Mouse (Mus musculus) myocyte (in vitro differentiated cells): Measurements from ENCODE around the gene Arl4c. TPM values are rescaled to one million over a fixed set of nuclear protein-coding genes. Genes with fewer than 3 reads are reported as not detected.
A peak's percentile ranks its signal among the peaks of the same experiment; 100 is the strongest.

Experiments used
- H3K27me3 ChIP-seq: one replicate; pipeline ENCODE4 v1.6.1; 2011; ENCODE audit not compliant: control insufficient read depth, insufficient read depth, insufficient read length
- H3K36me3 ChIP-seq: one replicate; pipeline ENCODE4 v1.6.1; 2011; ENCODE audit not compliant: control insufficient read depth, insufficient read depth
- H3K4me2 ChIP-seq: one replicate; pipeline ENCODE4 v1.6.1; 2011; ENCODE audit warnings: low read depth, control low read depth
- H3K4me3 ChIP-seq: one replicate; pipeline ENCODE4 v1.5.1; 2011; ENCODE audit warnings: mild to moderate bottlenecking, control low read depth, moderate library complexity
- H3K79me2 ChIP-seq: one replicate; pipeline ENCODE4 v1.6.1; 2011; ENCODE audit not compliant: control insufficient read depth, insufficient read depth
- H3ac ChIP-seq: one replicate; pipeline ENCODE4 v1.6.1; 2011; ENCODE audit not compliant: control insufficient read depth, insufficient read length
- CEBPB ChIP-seq: IDR thresholded peaks from 2 replicates; pipeline ENCODE4 v1.6.1; 2011; ENCODE audit warnings: mild to moderate bottlenecking, moderate library complexity; ENCODE audit not compliant: poor library complexity, insufficient read depth, severe bottlenecking
- E2F4 ChIP-seq: IDR thresholded peaks from one replicate; pipeline ENCODE4 v1.6.1; 2011; ENCODE audit warnings: mild to moderate bottlenecking, control low read depth, moderate library complexity; ENCODE audit not compliant: insufficient read depth
- MAX ChIP-seq: IDR thresholded peaks from one replicate; pipeline ENCODE4 v1.6.1; 2011; ENCODE audit warnings: low read depth, mild to moderate bottlenecking, control low read depth
- MYOD1 ChIP-seq, 3 experiments: IDR thresholded peaks; one replicate each; pipeline ENCODE4 v1.6.1; 2011; ENCODE audit warnings: control low read depth in 2 of 3, low read depth in 2 of 3, mild to moderate bottlenecking in 2 of 3, moderate library complexity in 1 of 3; ENCODE audit not compliant: insufficient read length in 2 of 3, control insufficient read depth in 1 of 3
- MYOG ChIP-seq, 3 experiments: IDR thresholded peaks; one replicate each; pipeline ENCODE4 v1.6.1; 2011; ENCODE audit warnings: control low read depth in 2 of 3, low read depth in 2 of 3, mild to moderate bottlenecking in 2 of 3; ENCODE audit not compliant: insufficient read length in 2 of 3, control insufficient read depth in 1 of 3, insufficient read depth in 1 of 3
- POLR2A ChIP-seq: IDR thresholded peaks from one replicate; pipeline ENCODE4 v1.6.1; 2011; ENCODE audit warnings: low read depth, mild to moderate bottlenecking, control low read depth, moderate library complexity; ENCODE audit not compliant: insufficient read length
- POLR2AphosphoS2 ChIP-seq: IDR thresholded peaks from one replicate; pipeline ENCODE4 v1.6.1; 2011; ENCODE audit warnings: low read depth, control low read depth; ENCODE audit not compliant: insufficient read length
- REST ChIP-seq: IDR thresholded peaks from one replicate; pipeline ENCODE4 v1.6.1; 2011; ENCODE audit warnings: mild to moderate bottlenecking, control low read depth, moderate library complexity; ENCODE audit not compliant: insufficient read depth, insufficient read length
- SRF ChIP-seq: IDR thresholded peaks from one replicate; pipeline ENCODE4 v1.6.1; 2011; ENCODE audit warnings: low read depth; ENCODE audit not compliant: control insufficient read depth, insufficient read length
- TCF12 ChIP-seq: IDR thresholded peaks from one replicate; pipeline ENCODE4 v1.6.1; 2011; ENCODE audit warnings: mild to moderate bottlenecking, control low read depth; ENCODE audit not compliant: poor library complexity, insufficient read depth, severe bottlenecking
- TCF3 ChIP-seq: IDR thresholded peaks from one replicate; pipeline ENCODE4 v1.6.1; 2011; ENCODE audit warnings: low read depth, control low read depth; ENCODE audit not compliant: insufficient read length
- USF1 ChIP-seq: IDR thresholded peaks from one replicate; pipeline ENCODE4 v1.6.1; 2011; ENCODE audit warnings: low read depth, mild to moderate bottlenecking, control low read depth, moderate library complexity
- polyA plus RNA-seq: library from polyadenylated mRNA; unstranded; fragments of >200 nt; fragmentation: generic; extraction: Trizol; gene quantifications from one replicate; pipeline ENCODE4 v1.2.1, GENCODE M21; 2012; ENCODE audit warnings: missing spikeins

The Arl4c gene
- 25.2 TPM for polyA plus RNA-seq

GRCm38 (mm10) chr1:88701870-88702661 is at the start of gene Arl4c:
Gene Arl4c, minus strand, starts transcription at chr1:88702221.
- no peaks in the 10 kb centered on the region for H3K27me3 ChIP-seq
- TF ChIP-seq TCF3 (no peak), E2F4 (peak; percentile 68), USF1 (no peak), CEBPB (no peak), TCF12 (no peak), SRF (peak; percentile 58), MYOD1 (IDR thresholded peaks at IDR 0.05; ENCODE audit: control insufficient read depth in 1 of 3, insufficient read length in 2 of 3, low read depth in 2 of 3) (peak in 2 of 3 experiments; percentile 52 to 74), MAX (no peak), POLR2AphosphoS2 (peak; percentile 91), POLR2A (peak; percentile 88), REST (peak; percentile 52), MYOG (IDR thresholded peaks at IDR 0.05; ENCODE audit: control insufficient read depth in 1 of 3, insufficient read depth in 1 of 3, insufficient read length in 2 of 3, low read depth in 2 of 3) (peak in 2 of 3 experiments; percentile 22 to 78)
- peak within 1 kb of the TSS; percentile 100 for H3K4me3 ChIP-seq
- peaks cover 14% of the 10 kb centered on the region for H3K36me3 ChIP-seq
- peak within 1 kb of the TSS; percentile 87 for H3K4me2 ChIP-seq
- peaks cover 44% of the 10 kb centered on the region for H3K79me2 ChIP-seq
- peak within 1 kb of the TSS; percentile 84 for H3ac ChIP-seq

DNA sequence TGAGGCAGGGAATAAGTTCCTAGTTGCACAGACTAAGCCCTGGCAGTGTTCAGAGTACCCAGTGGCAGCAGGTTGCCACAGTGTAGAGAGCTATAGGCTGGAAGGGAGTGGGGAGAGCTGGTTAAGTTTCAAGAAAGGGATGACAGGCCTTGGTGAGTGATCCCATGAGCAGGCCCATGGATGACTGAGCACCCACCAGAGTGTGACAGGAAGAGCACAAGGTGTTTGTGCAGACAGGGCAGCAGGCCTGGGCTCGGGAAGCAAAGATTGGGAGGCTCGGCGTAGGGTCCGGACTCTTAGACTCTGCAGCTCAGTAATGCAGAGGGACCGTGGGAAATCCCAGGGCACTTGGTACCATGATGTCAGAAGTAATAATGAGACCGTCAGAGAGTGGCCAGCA is 49.3 kb upstream of the Arl4c start:
- Histone ChIP-seq H3K27me3 (no peaks in the 10 kb centered on the region), H3K4me2 (no peak overlapping the region), H3K4me3 (no peak overlapping the region), H3ac (no peak overlapping the region), H3K79me2 (no peaks in the 10 kb centered on the region), H3K36me3 (no peaks in the 10 kb centered on the region)
- TF ChIP-seq CEBPB (no peak), E2F4 (no peak), TCF12 (no peak), POLR2A (no peak), MYOD1 (IDR thresholded peaks at IDR 0.05; ENCODE audit: control insufficient read depth in 1 of 3, insufficient read length in 2 of 3, low read depth in 2 of 3) (no peak), MYOG (IDR thresholded peaks at IDR 0.05; ENCODE audit: control insufficient read depth in 1 of 3, insufficient read depth in 1 of 3, insufficient read length in 2 of 3, low read depth in 2 of 3) (no peak), TCF3 (no peak), MAX (no peak), USF1 (no peak), SRF (no peak), REST (no peak), POLR2AphosphoS2 (no peak)

- Histone ChIP-seq H3K36me3 (no peaks in the 10 kb centered on the region), H3K4me3 (no peak overlapping the region), H3ac (no peak overlapping the region), H3K27me3 (no peaks in the 10 kb centered on the region), H3K79me2 (no peaks in the 10 kb centered on the region), H3K4me2 (no peak overlapping the region)
- TF ChIP-seq CEBPB = no peak
- TF ChIP-seq MYOG (IDR thresholded peaks at IDR 0.05; ENCODE audit: control insufficient read depth in 1 of 3, insufficient read depth in 1 of 3, insufficient read length in 2 of 3, low read depth in 2 of 3) = no peak
- TF ChIP-seq USF1 = no peak
- no peak for TF ChIP-seq SRF
- no peak for TF ChIP-seq TCF12
- TF ChIP-seq MYOD1 (IDR thresholded peaks at IDR 0.05; ENCODE audit: control insufficient read depth in 1 of 3, insufficient read length in 2 of 3, low read depth in 2 of 3) = no peak
- no peak for TF ChIP-seq MAX
- no peak for TF ChIP-seq TCF3
- no peak for TF ChIP-seq POLR2AphosphoS2
- no peak for TF ChIP-seq POLR2A
- no peak for TF ChIP-seq E2F4
- no peak for TF ChIP-seq REST
Observed at GRCm38 (mm10) chr1:88750576-88750975, 48.6 kb upstream of the Arl4c start.

DNA sequence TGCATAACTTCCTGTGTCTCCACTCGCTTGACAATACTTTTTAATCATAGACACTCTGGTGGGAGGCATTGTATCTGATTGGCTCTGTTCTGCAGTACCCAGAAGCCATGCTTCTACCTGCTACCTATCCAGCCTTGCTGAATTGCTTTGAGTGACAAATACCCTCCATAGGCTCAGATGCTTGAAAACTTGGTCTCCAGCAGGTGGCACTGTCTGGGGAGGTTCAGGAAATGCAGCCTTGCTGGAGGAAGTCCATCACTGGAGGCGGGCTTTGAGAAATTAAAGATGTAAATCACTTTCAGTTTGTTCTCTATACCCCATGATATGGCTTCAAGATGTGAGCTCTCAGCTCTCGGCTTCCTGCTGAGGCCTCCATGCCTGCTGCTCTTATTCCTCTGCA is 48.1 kb upstream of the Arl4c start:
- no peaks in the 10 kb centered on the region for H3K79me2 ChIP-seq
- no peaks in the 10 kb centered on the region for H3K36me3 ChIP-seq
- H3ac ChIP-seq = no peak overlapping the region
- no peak overlapping the region for H3K4me2 ChIP-seq
- H3K27me3 ChIP-seq = no peaks in the 10 kb centered on the region
- no peak overlapping the region for H3K4me3 ChIP-seq
- TF ChIP-seq E2F4 (no peak), MYOG (IDR thresholded peaks at IDR 0.05; ENCODE audit: control insufficient read depth in 1 of 3, insufficient read depth in 1 of 3, insufficient read length in 2 of 3, low read depth in 2 of 3) (no peak), POLR2A (no peak), SRF (no peak), MAX (no peak), MYOD1 (IDR thresholded peaks at IDR 0.05; ENCODE audit: control insufficient read depth in 1 of 3, insufficient read length in 2 of 3, low read depth in 2 of 3) (no peak), USF1 (no peak), TCF3 (no peak), TCF12 (no peak), CEBPB (no peak), POLR2AphosphoS2 (no peak), REST (no peak)
